Mouse (Mus musculus) spleen, postnatal 36 days (tissue): Measurements from ENCODE around the gene Ocm.

Experiments used
- DNase-seq, 2 experiments: peaks; one replicate each; pipeline ENCODE4 v3.0.0; 2022; ENCODE audit warnings: low spot score in 2 of 2, mixed read lengths in 1 of 2

The Ocm gene

DNA sequence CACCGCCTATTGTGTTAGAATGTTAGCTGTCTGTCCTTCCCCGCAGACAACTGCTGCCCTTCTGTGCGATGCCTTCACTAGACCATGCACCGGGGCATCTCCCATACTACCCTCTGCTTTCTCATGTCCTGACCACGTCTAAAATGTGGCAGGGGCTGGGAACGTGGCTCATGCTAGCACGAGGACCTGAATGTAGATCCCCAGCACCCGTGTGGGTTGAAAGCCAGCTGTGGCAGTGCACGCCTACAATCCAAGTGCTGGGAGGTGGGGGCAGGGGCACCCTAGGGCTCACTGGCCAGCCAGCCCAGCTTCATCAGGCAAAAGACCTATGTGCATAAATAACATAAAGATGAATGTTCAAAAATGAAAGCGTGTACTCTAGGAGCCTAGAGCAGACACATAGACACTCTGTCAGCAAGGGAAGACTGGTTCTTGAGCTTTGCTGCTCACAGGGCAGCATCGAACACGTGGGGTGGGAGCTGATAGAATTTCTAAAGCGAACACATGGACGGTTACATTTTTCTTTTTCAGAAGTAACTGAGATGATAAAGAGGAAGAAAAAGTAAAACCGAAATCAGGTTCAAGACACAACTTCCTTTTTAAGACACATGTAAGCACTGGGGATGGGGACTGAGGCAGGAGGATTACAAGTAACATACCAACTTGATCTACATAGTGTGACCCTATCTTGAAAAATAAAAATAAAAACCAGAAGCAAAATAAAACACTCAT lies 23.8 kb downstream of the Ocm start:
- peak; percentile 47 to 60 for DNase-seq

DNA sequence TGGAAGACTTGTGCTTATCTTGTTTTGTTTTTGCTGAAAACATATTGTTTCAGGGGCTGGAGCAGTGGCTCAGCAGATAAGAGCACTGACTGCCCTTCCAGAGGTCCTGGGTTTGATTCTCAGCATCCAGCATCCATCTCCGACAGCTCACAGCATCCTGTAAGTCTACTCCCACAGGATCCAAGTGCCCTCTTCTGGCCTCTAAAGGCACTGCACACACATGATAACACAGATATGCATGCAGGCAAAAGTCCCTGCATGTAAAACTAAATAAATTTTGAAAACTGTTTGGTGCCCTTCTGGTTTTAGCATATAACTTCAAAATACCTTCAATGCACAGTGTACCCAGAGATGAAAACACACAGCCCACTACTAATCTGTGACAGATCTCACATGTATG lies 27.1 kb downstream of the Ocm start:
- DNase-seq: no peak

DNA sequence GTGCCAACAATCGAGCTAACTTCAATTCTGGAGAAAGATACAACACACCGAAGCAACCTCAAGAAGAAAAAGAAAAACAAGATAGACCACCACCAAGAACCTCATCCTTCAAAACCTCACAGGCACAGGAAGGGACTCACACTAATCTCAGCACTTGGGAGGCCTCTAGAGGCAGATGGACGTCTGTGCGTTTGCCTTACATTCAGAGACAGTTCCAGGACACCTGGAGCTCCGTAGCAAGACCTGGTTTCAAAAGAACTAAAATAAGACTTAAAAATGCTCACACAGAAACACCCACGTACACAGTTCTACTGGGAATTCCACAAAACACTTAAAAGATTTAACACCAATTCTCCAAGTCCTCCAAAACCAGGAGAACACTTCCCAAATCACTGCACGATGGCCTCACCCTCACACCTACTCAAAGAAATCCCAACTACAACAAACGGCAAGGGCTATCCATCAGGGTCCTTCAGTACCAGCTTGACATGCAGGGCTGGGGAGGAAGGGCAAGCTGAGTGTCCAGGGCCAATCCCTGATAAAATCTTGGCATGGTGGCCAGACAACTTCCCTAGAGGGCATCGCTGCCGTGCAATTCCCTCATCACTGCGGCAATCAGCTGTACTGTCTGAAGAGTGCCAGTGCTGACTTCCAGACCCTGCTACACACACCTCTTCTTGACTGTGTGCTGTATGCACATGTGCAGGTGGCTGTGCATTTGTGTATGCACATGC lies 31.7 kb downstream of the Ocm start:
- DNase-seq: no peak

DNA sequence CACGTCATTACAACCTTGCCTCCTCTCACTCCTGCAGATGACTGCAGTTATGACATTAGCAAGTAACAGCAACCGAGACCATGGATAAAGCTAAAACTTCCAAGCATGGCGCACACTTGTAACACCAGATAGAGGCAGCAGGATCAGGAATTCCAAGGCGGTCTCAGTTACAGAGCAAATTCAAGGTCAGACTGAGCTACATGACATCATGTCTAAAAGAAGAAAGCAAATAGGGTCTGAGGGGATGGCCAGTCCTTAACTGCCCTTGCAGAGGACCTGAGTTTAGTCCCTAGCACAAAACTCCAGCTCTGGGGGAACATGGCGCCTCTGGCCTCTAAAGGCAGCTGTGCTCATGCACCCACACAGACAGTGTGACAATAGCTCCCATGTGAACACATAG lies 32.6 kb downstream of the Ocm start:
- DNase-seq: no peak

DNA sequence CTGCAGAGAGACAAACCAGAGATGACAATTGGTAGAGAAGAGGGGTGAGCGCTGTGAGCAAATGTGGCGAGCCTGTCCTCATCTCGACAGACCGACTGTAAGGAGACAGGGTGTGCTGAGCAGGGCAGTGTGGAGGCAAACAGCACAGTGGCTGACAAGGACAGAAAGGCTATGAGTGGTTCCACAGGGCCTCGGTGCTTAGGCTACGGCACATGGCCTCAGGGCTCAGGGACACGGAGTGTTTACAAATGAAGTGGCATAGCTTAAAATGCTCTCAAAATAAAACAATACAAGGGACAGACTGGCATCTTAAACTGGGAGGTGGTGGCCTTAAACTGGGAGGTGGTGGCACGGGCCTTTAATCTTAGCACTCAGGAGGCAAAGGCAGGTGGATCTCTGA lies 33.2 kb downstream of the Ocm start:
- DNase-seq: no peak

DNA sequence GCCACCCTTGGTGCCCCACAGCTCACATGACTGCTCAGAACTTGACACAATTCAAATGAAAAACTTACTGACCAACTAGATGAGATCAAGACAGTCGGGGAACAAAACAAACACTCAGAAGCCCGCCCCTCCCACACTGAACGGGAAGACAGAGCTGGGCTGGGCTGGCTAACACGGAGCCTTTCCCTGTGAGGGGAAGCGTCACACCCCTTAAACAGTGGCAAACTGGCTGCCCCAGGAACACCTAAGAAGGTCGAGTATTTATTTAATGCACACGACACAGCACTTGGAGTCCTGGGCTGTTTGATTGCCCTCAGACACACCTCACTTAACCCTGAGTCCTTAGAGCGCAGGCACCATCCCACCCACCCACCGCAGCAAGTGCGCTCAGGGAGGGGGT lies 33.8 kb downstream of the Ocm start:
- no peak for DNase-seq

DNA sequence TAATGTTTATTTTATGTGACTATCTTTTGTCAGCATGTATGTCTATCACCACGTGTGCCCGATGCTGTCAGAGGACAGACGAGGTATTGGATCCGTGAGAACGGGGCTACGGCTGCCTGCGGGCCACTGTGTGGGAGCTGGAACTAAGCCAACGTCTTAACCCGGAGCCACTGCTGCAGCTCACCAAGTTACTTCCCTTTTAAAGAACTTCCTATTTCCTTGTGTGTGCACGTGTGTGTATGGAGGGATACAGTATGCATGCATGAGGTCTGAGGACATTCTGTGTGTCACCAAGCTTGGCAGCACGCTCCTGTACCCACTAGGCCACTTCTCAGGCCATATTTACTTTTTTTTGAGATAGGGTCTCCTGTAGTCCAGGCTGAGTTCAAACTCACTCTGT lies 36.4 kb downstream of the Ocm start:
- DNase-seq: no peak

DNA sequence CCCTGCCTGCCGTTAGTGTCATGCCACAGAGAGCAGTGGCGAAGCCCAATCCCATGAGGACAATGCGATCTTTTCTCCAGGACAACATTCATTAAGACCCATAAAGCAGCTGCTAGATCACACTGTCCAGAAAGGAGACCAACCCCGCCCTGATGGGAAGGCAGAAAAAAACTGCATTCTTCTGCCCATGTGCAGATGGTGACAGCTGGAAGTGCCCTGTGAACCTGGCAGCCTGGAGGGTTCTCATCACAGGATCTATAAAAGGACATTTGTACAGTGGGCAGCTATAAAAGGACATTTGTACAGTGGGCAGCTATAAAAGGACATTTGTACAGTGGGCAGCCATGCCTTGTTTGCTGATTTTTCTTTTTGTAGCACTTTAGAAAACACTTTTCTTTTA lies 37.4 kb downstream of the Ocm start:
- no peak for DNase-seq

DNA sequence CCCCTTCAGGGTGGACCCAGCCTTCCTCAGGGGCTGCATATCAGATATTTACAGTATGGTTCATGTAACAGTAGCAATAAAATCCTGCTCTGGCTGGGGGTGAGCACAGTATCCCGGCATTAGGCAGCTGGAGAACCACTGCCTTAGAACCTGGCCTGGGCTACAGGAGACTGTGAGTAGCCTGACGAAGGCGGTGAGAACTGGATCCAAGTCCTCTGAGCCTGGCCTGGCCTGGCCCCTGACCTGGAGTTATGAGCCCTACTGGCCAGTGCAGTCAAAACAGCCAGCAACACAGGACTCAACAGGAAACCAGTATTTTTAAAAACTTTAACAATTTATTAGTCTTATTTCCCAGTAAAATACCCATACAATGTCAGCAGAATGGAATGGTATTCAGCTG lies 38.9 kb downstream of the Ocm start:
- no peak for DNase-seq

DNA sequence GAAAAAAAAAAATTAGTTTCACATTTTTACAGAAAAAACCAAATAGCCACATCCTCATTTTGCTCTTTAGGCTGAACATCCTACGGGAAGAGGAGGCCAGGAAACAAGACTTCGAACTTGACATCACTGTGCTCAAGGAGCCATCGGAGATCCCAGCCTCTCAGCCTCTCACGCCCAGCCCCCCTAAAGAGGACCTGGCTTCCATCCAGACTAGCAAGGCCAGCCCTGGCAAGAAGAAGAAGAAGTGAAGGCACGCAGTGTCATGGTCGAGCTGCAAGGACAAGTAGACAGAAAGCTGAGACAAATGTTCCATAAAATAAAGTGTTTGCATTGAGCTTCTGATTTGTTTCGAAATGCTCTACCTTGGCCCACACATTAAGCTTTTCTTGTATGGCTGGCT lies 41.1 kb downstream of the Ocm start:
- no peak for DNase-seq

DNA sequence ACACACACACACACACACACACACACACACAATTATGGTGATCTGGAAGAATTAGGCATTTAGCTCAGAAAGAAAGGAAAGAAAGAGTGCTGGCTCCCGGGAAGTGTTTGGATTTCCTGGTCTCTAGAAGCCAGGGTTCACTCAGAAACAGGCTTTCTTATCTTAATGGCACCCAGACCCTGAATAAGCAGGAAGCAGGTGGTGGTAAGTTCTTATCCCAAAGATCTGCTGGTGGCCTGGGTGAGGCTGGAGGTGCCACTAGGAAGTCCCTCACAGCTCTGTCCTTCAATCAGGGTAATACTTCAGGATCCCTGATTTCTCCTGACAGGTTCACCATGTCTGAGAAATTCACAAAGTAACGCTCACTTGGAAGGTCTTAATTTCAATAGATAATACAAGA lies 44.1 kb downstream of the Ocm start:
- DNase-seq: no peak

DNA sequence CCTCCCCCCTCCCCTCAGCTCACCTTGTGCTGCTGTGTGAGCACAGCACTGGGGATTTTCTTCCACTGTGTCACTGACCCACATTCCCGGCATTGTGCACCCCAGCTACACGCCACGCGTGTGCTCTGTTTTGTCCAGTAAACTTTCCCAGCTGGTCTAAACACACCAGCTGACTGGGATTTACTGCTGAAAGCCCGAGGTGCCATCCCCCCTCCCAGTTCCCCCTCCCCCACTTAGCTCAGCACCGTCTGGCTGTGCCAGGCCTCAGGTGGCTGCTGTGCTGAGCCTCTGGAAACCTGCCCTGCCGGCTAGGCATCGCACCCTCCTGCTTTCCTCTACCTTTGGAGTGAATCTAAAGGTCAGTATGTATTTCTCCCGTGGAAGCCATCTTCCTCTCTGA lies 45.6 kb downstream of the Ocm start:
- DNase-seq: no peak

DNA sequence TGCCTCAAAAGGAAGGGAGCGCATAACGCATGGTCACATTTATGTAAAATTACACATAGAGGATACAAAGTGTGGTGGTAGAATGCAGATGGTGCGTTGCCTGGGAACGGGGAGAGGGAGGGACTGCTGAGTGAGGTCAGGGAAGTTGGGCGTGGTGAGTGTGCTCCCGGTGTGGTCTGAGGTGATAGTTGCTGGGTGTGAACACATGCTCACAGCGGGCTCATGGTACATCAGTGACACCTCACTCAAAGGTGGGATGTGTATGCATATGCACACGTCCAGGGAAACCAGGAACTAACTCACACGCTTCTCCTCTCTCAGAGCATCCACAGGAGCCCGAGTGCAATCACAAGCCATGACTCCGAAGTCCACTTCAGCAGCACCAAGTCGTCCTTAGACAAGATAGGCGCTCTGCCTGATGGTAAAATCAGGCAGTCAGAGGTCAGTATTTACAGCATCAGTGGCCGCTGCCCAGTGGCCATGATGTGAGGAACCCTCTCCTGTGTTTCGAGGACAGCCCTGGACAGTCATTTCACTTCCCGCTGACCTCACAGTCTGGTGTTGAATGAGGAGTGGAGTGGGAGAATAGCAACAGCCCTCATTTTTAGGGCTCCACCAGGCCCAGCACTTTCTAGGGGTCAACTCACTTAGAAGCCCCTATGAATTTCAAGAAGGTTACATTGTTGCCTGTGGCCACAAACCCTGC lies 49.6 kb downstream of the Ocm start:
- peak; percentile 44 to 73 for DNase-seq

DNA sequence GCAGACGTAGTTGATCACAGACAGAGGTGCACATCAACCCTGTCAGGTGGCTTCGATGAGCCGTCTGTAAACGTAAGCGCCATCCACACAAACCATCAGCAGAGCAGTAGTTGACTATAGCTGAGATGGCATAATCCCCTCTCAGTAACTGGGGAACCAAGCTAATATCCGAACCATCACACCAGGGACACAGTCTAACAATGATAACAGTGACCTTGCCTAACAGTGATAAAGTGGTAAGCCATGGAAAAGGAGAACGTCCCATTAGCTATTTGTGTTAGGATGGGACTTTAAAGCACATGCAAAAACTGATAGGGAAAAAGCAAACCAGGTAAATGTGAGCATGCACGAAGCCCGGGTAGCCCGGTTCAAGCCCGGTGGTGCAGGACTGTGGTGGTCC lies 50.2 kb downstream of the Ocm start:
- DNase-seq: no peak

DNA sequence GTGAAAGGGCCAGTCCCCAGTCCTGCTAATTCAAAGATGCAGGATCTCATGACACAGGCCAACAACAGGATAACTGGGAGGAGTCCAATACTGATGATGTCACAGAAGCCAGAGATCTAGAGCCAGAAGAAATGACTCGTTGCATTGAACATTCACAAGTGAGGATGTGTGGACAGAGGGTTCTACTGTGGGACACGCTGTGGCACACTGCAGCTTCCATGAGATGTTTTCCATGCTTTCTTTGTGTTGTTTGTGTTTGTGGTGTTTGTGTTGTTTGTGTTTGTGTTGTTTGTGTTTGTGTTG lies 50.9 kb downstream of the Ocm start:
- DNase-seq: no peak

DNA sequence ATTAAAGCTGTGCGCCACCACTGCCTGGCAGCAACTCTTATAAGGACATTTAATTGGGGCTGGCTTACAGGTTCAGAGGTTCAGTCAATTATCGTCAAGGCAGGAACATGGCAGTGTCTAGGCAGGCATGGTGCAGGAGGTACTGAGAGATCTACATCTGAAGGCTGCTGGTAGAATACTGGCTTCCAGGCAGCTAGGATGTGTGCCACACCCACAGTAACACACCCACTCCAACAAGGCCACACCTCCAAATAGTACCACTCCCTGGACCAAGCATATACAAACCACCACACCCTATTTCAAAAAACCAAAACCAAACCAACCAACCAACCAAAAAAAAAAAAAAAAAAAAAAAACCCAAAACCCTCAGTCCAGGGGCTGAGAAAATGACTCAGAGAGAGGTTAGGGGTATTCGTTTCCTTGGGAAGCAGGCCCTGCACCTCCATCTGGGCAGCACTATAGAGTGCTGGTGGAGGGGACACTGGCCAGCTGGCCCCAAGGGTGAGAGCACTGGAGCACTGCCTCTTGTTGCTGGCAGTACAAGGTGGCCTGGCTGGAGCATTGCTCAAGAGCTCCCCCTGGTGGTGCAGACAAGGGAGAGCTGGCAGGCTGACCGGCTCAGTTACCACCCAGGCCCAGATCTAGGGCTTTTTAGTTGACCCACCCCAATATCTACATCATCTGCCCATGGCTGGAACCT lies 51.4 kb downstream of the Ocm start:
- peak; percentile 43 to 61 for DNase-seq

DNA sequence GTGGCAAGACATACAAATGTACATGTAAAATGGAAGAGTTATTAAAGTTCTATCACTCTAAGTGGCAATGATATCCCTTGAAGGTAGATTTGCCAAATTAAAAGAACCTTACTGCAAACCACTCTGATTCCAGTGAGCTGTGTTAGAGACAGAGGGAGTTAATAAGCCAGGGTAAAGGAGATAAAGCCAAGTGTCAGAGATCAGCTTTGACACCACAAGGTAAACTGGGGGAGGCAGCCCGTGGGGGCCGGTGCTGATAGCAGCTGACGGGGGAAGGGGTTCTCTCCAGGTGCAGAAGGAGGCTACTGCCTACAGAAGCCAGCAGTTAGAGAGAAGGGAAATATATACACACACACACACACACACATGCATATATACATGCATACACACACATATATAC lies 53.8 kb downstream of the Ocm start:
- no peak for DNase-seq
